Mouse (Mus musculus) forebrain, embryonic 10.5 days (tissue): ENCODE measurements around the gene Hoxb3. TPM values are rescaled to one million over a fixed set of nuclear protein-coding genes. Genes with fewer than 3 reads are reported as not detected.
A peak's percentile ranks its signal among the peaks of the same experiment; 100 is the strongest.

Experiments used
- DNase-seq: peaks from one replicate; pipeline ENCODE4 v3.0.0-alpha.2; 2017; ENCODE audit warnings: low spot score; ENCODE audit errors: extremely low spot score
- H3K27ac ChIP-seq: fragments of 300-500 bp; sonication (generic); 2 replicates; pipeline ENCODE4 v1.5.1; 2016; ENCODE audit warnings: mild to moderate bottlenecking
- H3K27me3 ChIP-seq: fragments of 300-500 bp; sonication (generic); 2 replicates; pipeline ENCODE4 v1.6.1; 2016; ENCODE audit warnings: mild to moderate bottlenecking; ENCODE audit not compliant: poor library complexity, severe bottlenecking
- H3K36me3 ChIP-seq: fragments of 300-500 bp; sonication (generic); replicated peaks from 2 replicates; pipeline ENCODE4 v1.6.1; 2016; ENCODE audit warnings: mild to moderate bottlenecking, moderate library complexity
- H3K4me1 ChIP-seq: fragments of 300-500 bp; sonication (generic); 2 replicates; pipeline ENCODE4 v1.6.1; 2016
- H3K4me3 ChIP-seq: fragments of 300-500 bp; sonication (generic); 2 replicates; pipeline ENCODE4 v1.5.1; 2016; ENCODE audit warnings: mild to moderate bottlenecking, moderate library complexity
- H3K9me3 ChIP-seq: fragments of 300-500 bp; sonication (generic); 2 replicates; pipeline ENCODE4 v1.6.1; 2016; ENCODE audit warnings: mild to moderate bottlenecking, moderate library complexity
- WGBS: fragments of 180-500 bp; shearing (Covaris S2); methylation state at CpG from one replicate; pipeline ENCODE4 v1.1.7; 2016; 5-methylcytosine and 5-hydroxymethylcytosine counted together
- polyA plus RNA-seq: library from polyadenylated mRNA; unstranded; fragments of >200 nt; fragmentation: Nextera tagmentation; extraction: Ambion mirVana; gene quantifications from 2 replicates; pipeline ENCODE4 v1.2.1, GENCODE M21; 2016

The Hoxb3 gene
- polyA plus RNA-seq = not detected in 2 replicates

GRCm38 (mm10) chr11:96323154-96323553 is at the start of gene Hoxb3:
Hoxb3 (plus strand) TSS chr11:96323326.
- WGBS = 3% methylated on average over 10 of the region's 10 CpGs
- Histone ChIP-seq H3K27me3 (peaks cover 100% of the 10 kb centered on the region), H3K4me1 (peaks cover 17% of the 10 kb centered on the region), H3K9me3 (no peaks in the 10 kb centered on the region), H3K36me3 (no peaks in the 10 kb centered on the region), H3K27ac (no peak within 1 kb of the TSS), H3K4me3 (no peak within 1 kb of the TSS)
- no peak for DNase-seq

GRCm38 (mm10) chr11:96274428-96274827 is 48.7 kb upstream of the Hoxb3 start:
- Histone ChIP-seq H3K9me3 (no peaks in the 10 kb centered on the region), H3K4me1 (peaks cover 18% of the 10 kb centered on the region), H3K27ac (no peak overlapping the region), H3K36me3 (no peaks in the 10 kb centered on the region), H3K4me3 (no peak overlapping the region), H3K27me3 (peaks cover 100% of the 10 kb centered on the region)
- no peak for DNase-seq
- WGBS = 3% methylated on average over 10 of the region's 10 CpGs

- Histone ChIP-seq H3K27me3 (peaks cover 100% of the 10 kb centered on the region), H3K4me3 (no peak overlapping the region), H3K4me1 (peaks cover 15% of the 10 kb centered on the region), H3K27ac (no peak overlapping the region), H3K36me3 (no peaks in the 10 kb centered on the region), H3K9me3 (no peaks in the 10 kb centered on the region)
- WGBS = 3% methylated on average over 4 of the region's 4 CpGs
- no peak for DNase-seq
These were observed 47.2 kb upstream of the Hoxb3 start for GRCm38 (mm10) chr11:96275896-96276295.

GRCm38 (mm10) chr11:96277151-96278044 is 45.7 kb upstream of the Hoxb3 start:
- H3K4me3 ChIP-seq = no peak overlapping the region
- peaks cover 100% of the 10 kb centered on the region for H3K27me3 ChIP-seq
- no peak for DNase-seq
- WGBS = 1% methylated on average over 35 of the region's 35 CpGs
- H3K4me1 ChIP-seq = peaks cover 1% of the 10 kb centered on the region
- no peak overlapping the region for H3K27ac ChIP-seq
- H3K36me3 ChIP-seq = no peaks in the 10 kb centered on the region
- no peaks in the 10 kb centered on the region for H3K9me3 ChIP-seq

- H3K9me3 ChIP-seq = no peaks in the 10 kb centered on the region
- no peak overlapping the region for H3K27ac ChIP-seq
- no peak for DNase-seq
- H3K4me1 ChIP-seq = peaks cover 7% of the 10 kb centered on the region; the same call in 1 of the 2 replicates
- H3K36me3 ChIP-seq = no peaks in the 10 kb centered on the region
- H3K4me3 ChIP-seq = no peak overlapping the region
- 15% methylated on average over 14 of the region's 14 CpGs for WGBS
- peaks cover 100% of the 10 kb centered on the region for H3K27me3 ChIP-seq
These were observed 44.8 kb upstream of the Hoxb3 start for GRCm38 (mm10) chr11:96278324-96278723.

GRCm38 (mm10) chr11:96278773-96279172 is 44.4 kb upstream of the Hoxb3 start:
- no peak overlapping the region for H3K27ac ChIP-seq
- H3K36me3 ChIP-seq = no peaks in the 10 kb centered on the region
- WGBS = under 1% methylated on average over 9 of the region's 9 CpGs
- H3K9me3 ChIP-seq = no peaks in the 10 kb centered on the region
- peak; percentile 87 for DNase-seq
- H3K4me1 ChIP-seq = peaks cover 9% of the 10 kb centered on the region
- peaks cover 100% of the 10 kb centered on the region for H3K27me3 ChIP-seq
- H3K4me3 ChIP-seq = no peak overlapping the region

- H3K4me3 ChIP-seq = no peak overlapping the region
- H3K4me1 ChIP-seq = peaks cover 17% of the 10 kb centered on the region
- no peak for DNase-seq
- no peaks in the 10 kb centered on the region for H3K36me3 ChIP-seq
- no peaks in the 10 kb centered on the region for H3K9me3 ChIP-seq
- H3K27ac ChIP-seq = no peak overlapping the region
- WGBS = 2% methylated on average over 31 of the region's 31 CpGs
- peaks cover 100% of the 10 kb centered on the region for H3K27me3 ChIP-seq
These were observed 43.5 kb upstream of the Hoxb3 start for GRCm38 (mm10) chr11:96279421-96280233.

- Histone ChIP-seq H3K4me3 (no peak overlapping the region), H3K36me3 (no peaks in the 10 kb centered on the region), H3K9me3 (no peaks in the 10 kb centered on the region), H3K27me3 (peaks cover 100% of the 10 kb centered on the region), H3K27ac (no peak overlapping the region), H3K4me1 (peaks cover 25% of the 10 kb centered on the region)
- no peak for DNase-seq
- WGBS = 5% methylated on average over 8 of the region's 8 CpGs
These were observed 42.4 kb upstream of the Hoxb3 start for GRCm38 (mm10) chr11:96280399-96281378.

- Histone ChIP-seq H3K27ac (no peak overlapping the region), H3K27me3 (peaks cover 100% of the 10 kb centered on the region), H3K4me3 (no peak overlapping the region), H3K4me1 (peaks cover 28% of the 10 kb centered on the region), H3K9me3 (no peaks in the 10 kb centered on the region), H3K36me3 (no peaks in the 10 kb centered on the region)
- DNase-seq = no peak
- 4% methylated on average over 18 of the region's 18 CpGs for WGBS
These were observed 41.7 kb upstream of the Hoxb3 start for GRCm38 (mm10) chr11:96281396-96281795.

GRCm38 (mm10) chr11:96281855-96282570 is 41.1 kb upstream of the Hoxb3 start, which contains the start of gene Hoxb8:
Hoxb8 (plus strand) TSS chr11:96281905.
- Histone ChIP-seq H3K9me3 (no peaks in the 10 kb centered on the region), H3K4me1 (peaks cover 34% of the 10 kb centered on the region), H3K27me3 (peaks cover 100% of the 10 kb centered on the region), H3K27ac (no peak within 1 kb of the TSS), H3K36me3 (no peaks in the 10 kb centered on the region), H3K4me3 (no peak within 1 kb of the TSS)
- no peak for DNase-seq
- 1% methylated on average over 27 of the region's 27 CpGs for WGBS

- Histone ChIP-seq H3K27ac (no peak overlapping the region), H3K4me3 (no peak overlapping the region), H3K4me1 (peaks cover 36% of the 10 kb centered on the region), H3K36me3 (no peaks in the 10 kb centered on the region), H3K27me3 (peaks cover 100% of the 10 kb centered on the region), H3K9me3 (no peaks in the 10 kb centered on the region)
- WGBS = under 1% methylated on average over 49 of the region's 49 CpGs
- DNase-seq = no peak
These were observed 40.2 kb upstream of the Hoxb3 start for GRCm38 (mm10) chr11:96282795-96283430.
